Mouse (Mus musculus) MEL (cell line): ENCODE data around the gene Prrxl1. TPM values are rescaled to one million over a fixed set of nuclear protein-coding genes. Genes with fewer than 3 reads are reported as not detected.

Source experiments
- DNase-seq: peaks from one replicate; pipeline ENCODE4 v3.0.0; 2011; ENCODE audit warnings: low read depth, low spot score
- H3K27ac ChIP-seq: 2 replicates; pipeline ENCODE4 v1.5.1; 2012; ENCODE audit warnings: low read depth, mild to moderate bottlenecking, control low read depth, low read length, moderate library complexity; ENCODE audit not compliant: control insufficient read depth
- H3K27me3 ChIP-seq, 2 experiments: fragments of 150-350 bp in 1 of 2; sonication (generic) in 1 of 2; 2 replicates each; pipeline ENCODE4 v1.6.1; 2012; ENCODE audit warnings: low read length in 2 of 2, mild to moderate bottlenecking in 2 of 2, improper control_type of control experiment in 1 of 2, moderate library complexity in 1 of 2; ENCODE audit not compliant: insufficient read depth in 2 of 2, control insufficient read depth in 1 of 2
- H3K36me3 ChIP-seq, 2 experiments: 2 replicates each; pipeline ENCODE4 v1.6.1; 2012 to 2014; ENCODE audit warnings: low read length in 2 of 2, improper control_type of control experiment in 1 of 2, inconsistent platforms in 1 of 2, mild to moderate bottlenecking in 1 of 2; ENCODE audit not compliant: insufficient read depth in 2 of 2, control insufficient read depth in 1 of 2
- H3K4me1 ChIP-seq, 2 experiments: fragments of 150-350 bp in 1 of 2; sonication (generic) in 1 of 2; 2 replicates each; pipeline ENCODE4 v1.6.1; 2012; ENCODE audit warnings: low read length in 2 of 2, improper control_type of control experiment in 1 of 2, mild to moderate bottlenecking in 1 of 2; ENCODE audit not compliant: insufficient read depth in 2 of 2, control insufficient read depth in 1 of 2
- H3K4me3 ChIP-seq, 2 experiments: fragments of 150-350 bp in 1 of 2; sonication (generic) in 1 of 2; 2 replicates each; pipeline ENCODE4 v1.5.1; 2012; ENCODE audit warnings: low read depth in 2 of 2, low read length in 2 of 2, mild to moderate bottlenecking in 2 of 2, moderate library complexity in 2 of 2, control low read depth in 1 of 2, improper control_type of control experiment in 1 of 2; ENCODE audit not compliant: control insufficient read depth in 1 of 2, insufficient read depth in 1 of 2
- H3K79me2 ChIP-seq: 2 replicates; pipeline ENCODE4 v1.6.1; 2012; ENCODE audit warnings: mild to moderate bottlenecking, low read length, moderate library complexity; ENCODE audit not compliant: control insufficient read depth, poor library complexity, insufficient read depth
- H3K9ac ChIP-seq: 2 replicates; pipeline ENCODE4 v1.6.1; 2012; ENCODE audit warnings: low read depth, mild to moderate bottlenecking, control low read depth, low read length, moderate library complexity; ENCODE audit not compliant: control insufficient read depth, poor library complexity, severe bottlenecking
- H3K9me3 ChIP-seq: fragments of 150-350 bp; sonication (generic); replicated peaks from 2 replicates; pipeline ENCODE4 v1.6.1; 2012; ENCODE audit warnings: mild to moderate bottlenecking, low read length, improper control_type of control experiment, moderate library complexity; ENCODE audit not compliant: insufficient read depth
- BHLHE40 ChIP-seq: IDR thresholded peaks from 2 replicates; pipeline ENCODE4 v1.6.1; 2012; ENCODE audit warnings: low read depth, mild to moderate bottlenecking, inconsistent platforms, low read length, improper control_type of control experiment, borderline replicate concordance
- ETS1 ChIP-seq: IDR thresholded peaks from 2 replicates; pipeline ENCODE4 v1.6.1; 2012; ENCODE audit warnings: low read depth, mild to moderate bottlenecking, inconsistent platforms, low read length, improper control_type of control experiment, moderate library complexity
- GABPA ChIP-seq: IDR thresholded peaks from 2 replicates; pipeline ENCODE4 v1.6.1; 2012; ENCODE audit warnings: low read depth, mild to moderate bottlenecking, inconsistent platforms, low read length, improper control_type of control experiment, moderate library complexity
- KAT2A ChIP-seq: conservative IDR thresholded peaks from 2 replicates; pipeline ENCODE4 v1.6.1; 2012; ENCODE audit warnings: low read depth, low read length, improper control_type of control experiment, inconsistent platforms
- MAX ChIP-seq: IDR thresholded peaks from 2 replicates; pipeline ENCODE4 v1.6.1; 2011; ENCODE audit warnings: low read length, improper control_type of control experiment
- MEF2A ChIP-seq: IDR thresholded peaks from 2 replicates; pipeline ENCODE4 v1.6.1; 2014; ENCODE audit warnings: low read depth, mild to moderate bottlenecking, inconsistent platforms, low read length, improper control_type of control experiment; ENCODE audit not compliant: poor library complexity, insufficient replicate concordance, severe bottlenecking; ENCODE audit errors: extremely low read depth
- MXI1 ChIP-seq: IDR thresholded peaks from 2 replicates; pipeline ENCODE4 v1.6.1; 2011; ENCODE audit warnings: mild to moderate bottlenecking, low read depth, low read length, improper control_type of control experiment
- MYB ChIP-seq: IDR thresholded peaks from 2 replicates; pipeline ENCODE4 v1.6.1; 2011; ENCODE audit warnings: mild to moderate bottlenecking, low read depth, low read length, improper control_type of control experiment
- NRF1 ChIP-seq: IDR thresholded peaks from 2 replicates; pipeline ENCODE4 v1.6.1; 2014; ENCODE audit warnings: low read depth, mild to moderate bottlenecking, inconsistent platforms, low read length, improper control_type of control experiment, moderate library complexity; ENCODE audit not compliant: poor library complexity, insufficient read depth, severe bottlenecking
- POLR2AphosphoS2 ChIP-seq: IDR thresholded peaks from 2 replicates; pipeline ENCODE4 v1.6.1; 2011; ENCODE audit warnings: low read length, improper control_type of control experiment
- RCOR1 ChIP-seq: IDR thresholded peaks from 2 replicates; pipeline ENCODE4 v1.6.1; 2012; ENCODE audit warnings: low read depth, mild to moderate bottlenecking, inconsistent platforms, low read length, improper control_type of control experiment
- SIN3A ChIP-seq: IDR thresholded peaks from 2 replicates; pipeline ENCODE4 v1.6.1; 2012; ENCODE audit warnings: low read length, improper control_type of control experiment, inconsistent platforms
- SMC3 ChIP-seq: IDR thresholded peaks from 2 replicates; pipeline ENCODE4 v1.6.1; 2011; ENCODE audit warnings: low read depth, low read length, improper control_type of control experiment
- UBTF ChIP-seq: IDR thresholded peaks from 2 replicates; pipeline ENCODE4 v1.6.1; 2012; ENCODE audit warnings: low read depth, mild to moderate bottlenecking, inconsistent platforms, low read length, improper control_type of control experiment, moderate library complexity, borderline replicate concordance; ENCODE audit not compliant: insufficient read depth
- ZC3H11A ChIP-seq: IDR thresholded peaks from 2 replicates; pipeline ENCODE4 v1.6.1; 2012; ENCODE audit warnings: low read depth, mild to moderate bottlenecking, inconsistent platforms, low read length, improper control_type of control experiment
- ZKSCAN1 ChIP-seq: IDR thresholded peaks from 2 replicates; pipeline ENCODE4 v1.6.1; 2012; ENCODE audit warnings: low read depth, mild to moderate bottlenecking, inconsistent platforms, low read length, improper control_type of control experiment, moderate library complexity
- ZMIZ1 ChIP-seq: IDR thresholded peaks from 2 replicates; pipeline ENCODE4 v1.6.1; 2012; ENCODE audit warnings: low read depth, mild to moderate bottlenecking, inconsistent platforms, low read length, improper control_type of control experiment, moderate library complexity
- polyA plus RNA-seq, 2 experiments: library from polyadenylated mRNA; stranded (reverse) in 1 of 2; unstranded in 1 of 2; fragments of >175 nt in 1 of 2; fragments of >200 nt in 1 of 2; gene quantifications; 2 replicates each; pipeline versions ENCODE4 v1.2.1 to v1.2.4; 2012; ENCODE audit warnings: low replicate concordance in 2 of 2, low read depth in 1 of 2; ENCODE audit not compliant: insufficient read length in 2 of 2, insufficient read depth in 1 of 2, missing spikeins in 1 of 2
- total RNA-seq: library from RNA; depleted of rRNA; stranded (reverse); fragments of 300-350 nt; gene quantifications from 2 replicates; pipeline ENCODE4 v1.2.3, GENCODE M21; 2012

Prrxl1 gene
- total and polyA plus RNA-seq, 3 experiments, result not detected

GRCm38 (mm10) chr14:32624245-32624644, 25.0 kb downstream of the Prrxl1 start:
- Histone ChIP-seq H3K27me3 (no peaks in the 10 kb centered on the region; a peak in 1 of 4 replicates), H3K27ac (no peak overlapping the region), H3K79me2 (no peaks in the 10 kb centered on the region), H3K4me3 (no peak overlapping the region), H3K9me3 (no peaks in the 10 kb centered on the region), H3K9ac (no peak overlapping the region), H3K36me3 (no peaks in the 10 kb centered on the region), H3K4me1 (no peaks in the 10 kb centered on the region)
- DNase-seq, result no peak
- TF ChIP-seq SMC3, result no peak
- no peak for TF ChIP-seq MAX
- TF ChIP-seq BHLHE40, result no peak
- TF ChIP-seq ZC3H11A, result no peak
- TF ChIP-seq MXI1, result no peak
- no peak for TF ChIP-seq POLR2AphosphoS2

- Histone ChIP-seq H3K27me3 (no peaks in the 10 kb centered on the region; a peak in 1 of 4 replicates), H3K9ac (no peak overlapping the region), H3K4me3 (no peak overlapping the region), H3K27ac (no peak overlapping the region), H3K4me1 (no peaks in the 10 kb centered on the region), H3K36me3 (no peaks in the 10 kb centered on the region), H3K79me2 (no peaks in the 10 kb centered on the region), H3K9me3 (no peaks in the 10 kb centered on the region)
- no peak for DNase-seq
- TF ChIP-seq NRF1, result no peak
- TF ChIP-seq ZMIZ1, result no peak
- TF ChIP-seq UBTF, result no peak
- no peak for TF ChIP-seq ETS1
- no peak for TF ChIP-seq ZKSCAN1
- no peak for TF ChIP-seq KAT2A
- TF ChIP-seq MEF2A, result no peak
- TF ChIP-seq SIN3A, result no peak
These were observed 25.6 kb downstream of the Prrxl1 start for GRCm38 (mm10) chr14:32624811-32625210.

GRCm38 (mm10) chr14:32627271-32627670, 28.1 kb downstream of the Prrxl1 start:
- Histone ChIP-seq H3K79me2 (no peaks in the 10 kb centered on the region), H3K4me1 (no peaks in the 10 kb centered on the region), H3K9me3 (no peaks in the 10 kb centered on the region), H3K27me3 (no peaks in the 10 kb centered on the region), H3K27ac (no peak overlapping the region), H3K9ac (no peak overlapping the region), H3K36me3 (no peaks in the 10 kb centered on the region), H3K4me3 (no peak overlapping the region)
- DNase-seq, result no peak
- TF ChIP-seq MAX (no peak), MYB (no peak), RCOR1 (no peak), GABPA (no peak)
